8 mouse cellular contexts compared by ENCODE assay signal in the genomic region with DNA sequence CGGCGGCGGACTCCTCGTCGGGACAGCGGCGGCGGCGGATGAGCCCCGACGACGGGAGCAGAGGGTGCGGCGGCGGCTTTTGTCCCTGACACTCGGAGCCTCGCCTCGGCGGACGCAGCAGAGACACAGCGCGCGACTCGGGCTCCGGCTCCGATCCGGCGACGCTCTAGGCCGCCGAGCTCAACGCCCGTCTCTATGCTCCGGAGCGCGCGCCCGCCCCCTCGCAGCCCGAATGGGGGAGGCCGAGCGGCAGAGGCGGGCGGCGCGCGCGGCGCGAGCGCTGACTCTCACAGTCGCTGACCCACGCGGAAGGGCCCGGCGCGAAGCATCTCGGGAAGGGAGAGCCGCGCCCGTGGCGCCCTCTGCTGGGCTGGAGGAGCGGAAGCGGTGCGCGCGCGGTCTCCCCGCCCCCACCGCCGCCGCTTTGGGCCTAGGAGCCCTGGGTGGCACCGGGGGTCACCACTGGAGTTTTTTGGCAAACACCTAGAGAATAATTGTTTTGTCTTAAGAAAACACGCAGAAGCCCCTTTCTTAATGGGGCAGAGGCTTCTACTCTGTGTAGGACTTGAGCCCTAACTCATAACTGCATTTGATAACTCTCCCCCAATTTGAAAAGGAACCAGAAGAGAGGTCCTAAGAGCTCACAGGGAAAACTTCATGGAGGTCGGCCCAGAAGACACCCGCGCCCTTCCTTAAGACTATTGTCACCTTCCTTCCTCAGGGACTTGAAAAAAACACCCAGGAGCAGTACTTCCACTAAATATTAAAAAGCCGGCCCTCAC. TPM values are rescaled to one million over a fixed set of nuclear protein-coding genes. Genes with fewer than 3 reads are reported as not detected.
DNase-seq lines count a peak whose midpoint lies in the region; ATAC-seq lines count a peak whose summit lies in the region.

A gene (minus strand): TSS at position 351 of the 782 bp plus-strand sequence.

- under 1% methylated on average over 42 of the region's 78 CpGs for WGBS in hindbrain, embryonic 16.5 days
- WGBS in macrophage (ENCODE audit: missing documents), result 2% methylated on average over 75 of the region's 78 CpGs

- peak within 1 kb of the TSS; percentile 72 for H3K4me3 ChIP-seq in hindbrain, embryonic 16.5 days (ENCODE audit: low read length)
- H3K4me3 ChIP-seq in macrophage (ENCODE audit: inconsistent target), result peak within 1 kb of the TSS; percentile 50

- H3K9ac ChIP-seq in hindbrain, embryonic 16.5 days (ENCODE audit: low read depth, low read length), result peak within 1 kb of the TSS; percentile 99

- peaks cover 18% of the 10 kb centered on the region for H3K4me1 ChIP-seq in hindbrain, embryonic 16.5 days (ENCODE audit: control insufficient read depth, insufficient read depth, low read depth, low read length)

- DNase-seq in T-cell, adult 2 months (ENCODE audit: low spot score), result peak; percentile 98
- DNase-seq in cerebellum, postnatal 36 days, result peak; percentile 95 to 96
- peak; percentile 96 for DNase-seq in gastrocnemius, adult 18-20 months (ENCODE audit: low spot score)
- peak; percentile 95 to 96 for DNase-seq in left cerebral cortex, adult 18-20 months (ENCODE audit: low spot score in 2 of 2)
- DNase-seq in right cerebral cortex, adult 18-20 months, result peak; percentile 96
- peak; percentile 90 for DNase-seq in urinary bladder, postnatal 10 days (ENCODE audit: low spot score)

- peak within 1 kb of the TSS; percentile 85 for H3K4me2 ChIP-seq in hindbrain, embryonic 16.5 days (ENCODE audit: low read length)

- H3K27me3 ChIP-seq in hindbrain, embryonic 16.5 days (replicated peaks; ENCODE audit: control insufficient read depth, insufficient read depth, low read length), result no peaks in the 10 kb centered on the region

- peak; percentile 98 for ATAC-seq in hindbrain, embryonic 16.5 days

- peaks cover 40% of the 10 kb centered on the region for H3K79me2 ChIP-seq in macrophage (ENCODE audit: inconsistent target)

- peaks cover 4% of the 10 kb centered on the region; the same call in 1 of the 2 replicates for H3K36me3 ChIP-seq in hindbrain, embryonic 16.5 days (ENCODE audit: control insufficient read depth, insufficient read depth, low read length)
- H3K36me3 ChIP-seq in macrophage (ENCODE audit: inconsistent target), result 0 out of 2 replicates have a peak, but pooled peaks cover 4% of the 10 kb centered on the region

- no peaks in the 10 kb centered on the region for H3K9me3 ChIP-seq in hindbrain, embryonic 16.5 days (ENCODE audit: control insufficient read depth, low read length)

- H3K27ac ChIP-seq in hindbrain, embryonic 16.5 days (ENCODE audit: low read depth, low read length), result peak within 1 kb of the TSS; percentile 94
- H3K27ac ChIP-seq in macrophage, result peak within 1 kb of the TSS; percentile 44

RNA-seq across cellular contexts. Expression of the gene that starts here (rescaled TPM):
- total RNA-seq in gastrocnemius, adult 18-20 months (2021), result 10 to 100 TPM; 29.7 to 29.8 TPM
- polyA plus RNA-seq in hindbrain, embryonic 16.5 days (2015; fragmentation: Nextera tagmentation; extraction: Ambion mirVana), result 92.7 and 102 TPM in 2 replicates
- 10 to 100 TPM; 45.0 to 48.1 TPM for total RNA-seq in left cerebral cortex, adult 18-20 months (2021)
- total RNA-seq in macrophage (2018; cell fraction: chromatin; rRNA removed), result 10 to 100 TPM; 15.8 to 59.7 (median 41.9) TPM
- total RNA-seq in macrophage (2018; cell fraction: cytosol; rRNA removed), result 10 to 100 TPM; 28.4 to 56.5 (median 40.2) TPM
- 10 to 100 TPM; 18.6 to 66.1 (median 40.8) TPM for total RNA-seq in macrophage (2018; cell fraction: nucleus; rRNA removed)
- 22.2 to 36.0 TPM (median 24.4 TPM) in 3 replicates for polyA plus RNA-seq in macrophage (2018)

Comparison
In these comparisons a context has a peak if more than half of its experiments do, and no peak if none do; other contexts are left out.
1. Peak in every context shown above with its lines: DNase-seq, ATAC-seq, H3K4me3 ChIP-seq and H3K27ac ChIP-seq.